Mouse (Mus musculus): ENCODE measurements at regions not wholly inside any gene's neighbourhood (a gene's known extent, or its start where the extent isn't known, plus 50 kb on each side); places are given as distances from the start of the nearest gene placed in this dataset.

- DNase-seq (ENCODE audit: low spot score), result no peak
These were observed 260.2 kb downstream of the Cog6 start for GRCm38 (mm10) chr3:52756816-52757215.

GRCm38 (mm10) chr3:52756006-52756405 is 261.0 kb downstream of the Cog6 start:
- no peak for DNase-seq (ENCODE audit: low spot score)

- DNase-seq (ENCODE audit: low spot score), result no peak
These were observed 262.1 kb downstream of the Cog6 start for GRCm38 (mm10) chr3:52754978-52755377.

GRCm38 (mm10) chr3:52754401-52754800 is 262.6 kb downstream of the Cog6 start:
- no peak for DNase-seq (ENCODE audit: low spot score)

- DNase-seq (ENCODE audit: low spot score), result no peak
These were observed 270.1 kb downstream of the Cog6 start for GRCm38 (mm10) chr3:52746917-52747316.

GRCm38 (mm10) chr3:52744334-52744733 is 272.7 kb downstream of the Cog6 start:
- DNase-seq (ENCODE audit: low spot score), result no peak

GRCm38 (mm10) chr3:52740466-52741026 is 276.5 kb downstream of the Cog6 start:
- DNase-seq (ENCODE audit: low spot score), result no peak

GRCm38 (mm10) chr3:52739526-52739925 is 277.5 kb downstream of the Cog6 start:
- no peak for DNase-seq (ENCODE audit: low spot score)

GRCm38 (mm10) chr3:52738386-52738785 is 278.7 kb downstream of the Cog6 start:
- no peak for DNase-seq (ENCODE audit: low spot score)

- no peak for DNase-seq (ENCODE audit: low spot score)
These were observed 281.1 kb downstream of the Cog6 start for GRCm38 (mm10) chr3:52735939-52736338.

GRCm38 (mm10) chr3:52731941-52732340 is 285.1 kb downstream of the Cog6 start:
- no peak for DNase-seq (ENCODE audit: low spot score)

- no peak for DNase-seq (ENCODE audit: low spot score)
These were observed 285.5 kb downstream of the Cog6 start for GRCm38 (mm10) chr3:52731491-52731890.

- DNase-seq (ENCODE audit: low spot score), result no peak
These were observed 287.3 kb downstream of the Cog6 start for GRCm38 (mm10) chr3:52729731-52730130.

GRCm38 (mm10) chr3:52728860-52729259 is 288.2 kb downstream of the Cog6 start:
- no peak for DNase-seq (ENCODE audit: low spot score)

- DNase-seq (ENCODE audit: low spot score), result no peak
These were observed 288.6 kb downstream of the Cog6 start for GRCm38 (mm10) chr3:52728426-52728825.

- no peak for DNase-seq (ENCODE audit: low spot score)
These were observed 292.7 kb downstream of the Cog6 start for GRCm38 (mm10) chr3:52724354-52724753.

GRCm38 (mm10) chr3:52722946-52723345 is 294.1 kb downstream of the Cog6 start:
- DNase-seq (ENCODE audit: low spot score), result no peak

- DNase-seq (ENCODE audit: low spot score), result no peak
These were observed 297.9 kb downstream of the Cog6 start for GRCm38 (mm10) chr3:52719181-52719580.

GRCm38 (mm10) chr3:52717324-52717723 is 299.7 kb downstream of the Cog6 start:
- no peak for DNase-seq (ENCODE audit: low spot score)

GRCm38 (mm10) chr3:52712151-52712550 is 304.9 kb downstream of the Cog6 start:
- DNase-seq (ENCODE audit: low spot score), result no peak

GRCm38 (mm10) chr3:52711133-52711532 is 305.9 kb downstream of the Cog6 start:
- no peak for DNase-seq (ENCODE audit: low spot score)

GRCm38 (mm10) chr3:52708746-52709145 is 308.3 kb downstream of the Cog6 start:
- DNase-seq (ENCODE audit: low spot score), result no peak

- no peak for DNase-seq (ENCODE audit: low spot score)
These were observed 308.7 kb downstream of the Cog6 start for GRCm38 (mm10) chr3:52708301-52708700.

GRCm38 (mm10) chr3:52706626-52707025 is 310.4 kb downstream of the Cog6 start:
- no peak for DNase-seq (ENCODE audit: low spot score)

- no peak for DNase-seq (ENCODE audit: low spot score)
These were observed 313.3 kb downstream of the Cog6 start for GRCm38 (mm10) chr3:52703751-52704150.

All from ovary, postnatal 10 days (tissue).